Mouse (Mus musculus): ENCODE measurements around the gene Gp6. TPM values are rescaled to one million over a fixed set of nuclear protein-coding genes. Genes with fewer than 3 reads are reported as not detected.
"Not testable (repeated sequence)": the region's sequence is repeated elsewhere in the genome, so short reads cannot be mapped to it uniquely, and the experiment has no call there.

The Gp6 gene
- polyA plus RNA-seq, 1 experiment from 2014 or later, result 0.20 TPM

DNA sequence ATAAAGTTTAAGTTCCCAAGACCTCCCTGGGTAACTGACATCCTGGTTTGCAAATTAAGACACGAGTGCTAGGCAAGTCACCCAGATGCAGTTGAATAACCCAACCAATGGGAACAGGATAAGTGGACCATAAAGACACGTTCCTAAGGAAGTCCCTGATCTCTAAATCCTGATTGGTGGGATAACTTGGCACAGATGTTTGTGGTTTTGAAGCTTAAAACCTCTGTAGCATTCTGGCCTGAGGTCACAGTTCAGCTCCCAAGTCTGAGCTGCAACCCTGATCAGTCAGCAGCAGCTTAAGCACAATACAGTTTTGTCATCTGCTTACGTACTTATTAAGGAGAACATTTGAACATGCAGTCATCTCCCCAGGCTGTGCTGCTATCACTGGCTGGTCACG is 22.7 kb upstream of the Gp6 start:
- Histone ChIP-seq H3K4me2 (replicated peaks) (no peak overlapping the region), H3K9me3 (ENCODE audit: control insufficient read depth, low read length) (no peaks in the 10 kb centered on the region), H3K27ac (no peak overlapping the region), H3K4me3 (replicated peaks; ENCODE audit: low read length) (no peak overlapping the region), H3K27me3 (ENCODE audit: control insufficient read depth, insufficient read depth, low read length) (no peaks in the 10 kb centered on the region), H3K4me1 (replicated peaks; ENCODE audit: control insufficient read depth, insufficient read depth, low read length) (no peaks in the 10 kb centered on the region), H3K36me3 (replicated peaks; ENCODE audit: control insufficient read depth, insufficient read depth) (peaks cover 21% of the 10 kb centered on the region), H3K9ac (no peak overlapping the region)
- ATAC-seq (ENCODE audit: low FRiP score) (no peak), DNase-seq (ENCODE audit: low spot score) (no peak)
- WGBS, result 71% methylated on average over 4 of the region's 4 CpGs

DNA sequence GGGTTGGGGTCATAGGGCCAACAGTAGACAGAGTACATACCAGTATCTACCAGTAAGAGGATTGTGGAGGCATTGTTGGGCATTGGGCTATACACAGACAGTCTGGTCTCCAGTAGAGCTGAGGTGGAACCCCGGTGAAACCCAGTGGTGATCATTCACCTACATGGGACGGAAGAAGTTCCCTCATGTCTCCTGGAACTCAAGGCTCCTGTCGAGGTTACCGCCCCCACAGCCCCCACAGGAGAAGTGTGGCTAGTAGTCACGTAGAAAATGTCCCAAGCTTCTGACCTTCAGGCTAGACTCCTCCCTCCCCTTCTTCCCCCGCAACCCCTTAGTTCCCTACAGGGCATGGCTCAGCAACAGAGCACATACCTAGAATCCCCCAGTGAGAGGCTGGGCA is 22.1 kb upstream of the Gp6 start:
- Histone ChIP-seq H3K4me1 (replicated peaks; ENCODE audit: control insufficient read depth, insufficient read depth, low read length) (no peaks in the 10 kb centered on the region), H3K9ac (no peak overlapping the region), H3K4me3 (replicated peaks; ENCODE audit: low read length) (no peak overlapping the region), H3K4me2 (replicated peaks) (no peak overlapping the region), H3K27me3 (ENCODE audit: control insufficient read depth, insufficient read depth, low read length) (no peaks in the 10 kb centered on the region), H3K9me3 (ENCODE audit: control insufficient read depth, low read length) (no peaks in the 10 kb centered on the region), H3K36me3 (replicated peaks; ENCODE audit: control insufficient read depth, insufficient read depth) (peaks cover 15% of the 10 kb centered on the region), H3K27ac (no peak overlapping the region)
- 88% methylated on average over 6 of the region's 6 CpGs for WGBS
- ATAC-seq (ENCODE audit: low FRiP score) (no peak), DNase-seq (ENCODE audit: low spot score) (no peak)

DNA sequence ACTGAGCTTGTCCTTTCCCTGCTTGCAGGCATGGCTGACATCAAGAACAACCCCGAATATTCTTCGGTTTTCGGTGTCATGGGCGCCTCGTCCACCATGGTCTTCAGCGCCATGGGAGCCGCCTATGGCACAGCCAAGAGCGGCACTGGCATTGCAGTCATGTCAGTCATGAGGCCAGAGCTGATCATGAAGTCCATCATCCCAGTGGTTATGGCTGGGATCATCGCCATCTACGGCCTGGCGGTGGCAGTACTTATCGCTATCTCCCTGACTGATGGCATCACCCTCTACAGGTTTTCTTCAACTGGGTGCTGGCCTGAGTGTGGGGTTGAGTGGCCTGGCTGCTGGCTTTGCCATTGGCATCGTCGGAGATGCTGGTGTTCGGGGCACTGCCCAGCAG is 14.9 kb upstream of the Gp6 start:
- H3K27me3 ChIP-seq (ENCODE audit: control insufficient read depth, insufficient read depth, low read length); H3K4me1 ChIP-seq (replicated peaks; ENCODE audit: control insufficient read depth, insufficient read depth, low read length); H3K4me3 ChIP-seq (replicated peaks; ENCODE audit: low read length); H3K36me3 ChIP-seq (replicated peaks; ENCODE audit: control insufficient read depth, insufficient read depth); DNase-seq (ENCODE audit: low spot score); H3K9ac ChIP-seq; H3K9me3 ChIP-seq (ENCODE audit: control insufficient read depth, low read length); H3K4me2 ChIP-seq (replicated peaks); ATAC-seq (ENCODE audit: low FRiP score); H3K27ac ChIP-seq: not testable (repeated sequence)
- WGBS, result 97% methylated on average over 15 of the region's 15 CpGs

DNA sequence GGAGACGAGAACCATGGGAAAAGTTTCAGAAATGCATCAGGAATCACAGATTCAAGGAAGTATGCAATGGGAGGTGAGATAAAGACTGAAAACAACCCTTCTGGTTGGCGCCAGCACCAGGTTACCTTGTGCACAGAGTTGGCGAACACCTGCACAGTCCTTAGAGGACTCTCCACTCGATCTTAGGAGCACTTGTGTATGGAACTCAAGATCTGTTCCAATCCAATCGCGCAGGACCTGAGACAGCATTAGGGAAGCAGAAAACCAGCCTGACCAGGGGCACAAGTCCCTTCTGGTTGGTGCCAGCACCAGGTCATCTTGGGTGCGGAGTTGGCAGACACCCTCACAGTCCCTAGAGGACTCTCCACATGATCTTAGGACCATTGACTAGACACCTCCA is 24.0 kb downstream of the Gp6 start:
- ATAC-seq (ENCODE audit: low FRiP score) (no peak), DNase-seq (ENCODE audit: low spot score) (no peak)
- H3K4me3 ChIP-seq (replicated peaks; ENCODE audit: low read length), result no peak overlapping the region
- H3K9me3 ChIP-seq (ENCODE audit: control insufficient read depth, low read length), result no peaks in the 10 kb centered on the region
- no peak overlapping the region for H3K9ac ChIP-seq
- no peaks in the 10 kb centered on the region for H3K4me1 ChIP-seq (replicated peaks; ENCODE audit: control insufficient read depth, insufficient read depth, low read length)
- no peaks in the 10 kb centered on the region for H3K36me3 ChIP-seq (replicated peaks; ENCODE audit: control insufficient read depth, insufficient read depth)
- H3K4me2 ChIP-seq (replicated peaks), result no peak overlapping the region
- no peak overlapping the region for H3K27ac ChIP-seq
- H3K27me3 ChIP-seq (ENCODE audit: control insufficient read depth, insufficient read depth, low read length), result no peaks in the 10 kb centered on the region
- WGBS, result 88% methylated on average over 7 of the region's 7 CpGs

DNA sequence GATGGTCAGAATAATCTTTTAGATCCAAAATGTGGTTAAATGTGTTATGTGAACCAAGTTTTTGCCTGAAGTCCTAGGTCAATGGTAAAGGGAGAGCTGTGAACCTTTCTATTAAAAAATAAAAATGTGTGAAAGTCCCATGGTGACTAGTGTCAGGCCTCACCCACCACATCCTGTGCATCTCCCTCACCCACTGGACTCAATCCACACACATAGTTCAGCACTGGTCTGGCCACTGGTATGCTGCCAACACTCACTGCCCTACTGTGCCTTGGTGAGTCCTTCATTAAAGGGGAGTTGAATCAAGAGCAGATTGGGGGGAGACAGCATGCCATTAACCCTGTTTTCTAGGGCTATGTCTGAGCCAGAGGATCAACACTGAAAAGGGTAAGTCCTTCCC is 60.0 kb downstream of the Gp6 start, which contains the start of gene Ncr1:
Ncr1 (plus strand) TSS at position 216 of the 400 bp plus-strand sequence.
- Histone ChIP-seq H3K9ac (no peak within 1 kb of the TSS), H3K27ac (no peak within 1 kb of the TSS), H3K36me3 (replicated peaks; ENCODE audit: control insufficient read depth, insufficient read depth) (no peaks in the 10 kb centered on the region), H3K4me3 (replicated peaks; ENCODE audit: low read length) (no peak within 1 kb of the TSS), H3K4me2 (replicated peaks) (no peak within 1 kb of the TSS), H3K4me1 (replicated peaks; ENCODE audit: control insufficient read depth, insufficient read depth, low read length) (no peaks in the 10 kb centered on the region), H3K27me3 (ENCODE audit: control insufficient read depth, insufficient read depth, low read length) (no peaks in the 10 kb centered on the region), H3K9me3 (ENCODE audit: control insufficient read depth, low read length) (no peaks in the 10 kb centered on the region)
- no peak for ATAC-seq (ENCODE audit: low FRiP score)
- DNase-seq (ENCODE audit: low spot score), result no peak

DNA sequence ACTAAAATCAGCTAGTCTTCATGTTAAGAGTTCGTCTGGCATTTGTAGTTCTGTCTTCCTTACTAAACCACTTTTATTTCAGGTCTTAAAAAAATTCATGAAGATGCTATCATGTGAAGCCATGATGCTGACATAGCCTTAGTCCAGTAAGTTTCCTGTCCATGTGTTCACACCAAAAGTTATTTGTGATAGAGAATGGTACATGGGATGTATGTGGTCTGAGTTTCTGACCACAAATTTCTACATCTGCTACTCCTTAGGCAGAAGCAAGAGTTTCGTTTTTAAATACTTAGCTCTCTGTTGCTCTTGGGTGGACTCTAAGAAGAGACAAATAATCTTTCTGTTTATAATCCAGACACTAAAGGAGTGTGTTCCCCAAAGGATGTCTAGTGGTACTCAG is 74.2 kb downstream of the Gp6 start:
- Histone ChIP-seq H3K27ac (no peak overlapping the region), H3K36me3 (replicated peaks; ENCODE audit: control insufficient read depth, insufficient read depth) (no peaks in the 10 kb centered on the region), H3K9ac (no peak overlapping the region), H3K4me1 (replicated peaks; ENCODE audit: control insufficient read depth, insufficient read depth, low read length) (no peaks in the 10 kb centered on the region), H3K4me2 (replicated peaks) (no peak overlapping the region), H3K4me3 (replicated peaks; ENCODE audit: low read length) (no peak overlapping the region), H3K27me3 (ENCODE audit: control insufficient read depth, insufficient read depth, low read length) (no peaks in the 10 kb centered on the region), H3K9me3 (ENCODE audit: control insufficient read depth, low read length) (no peaks in the 10 kb centered on the region)
- 76% methylated on average over 2 of the region's 2 CpGs for WGBS
- no peak for DNase-seq (ENCODE audit: low spot score)
- ATAC-seq (ENCODE audit: low FRiP score), result no peak

Small RNAs within 50 kb of the gene (microRNA-seq; reads per million reads assigned to microRNA genes)
- gene Gm24605 (not detected), gene Gm24752 (not detected), gene Gm25349 (not detected)

Other genes with a start within 250 kb of the Gp6 start
- gene Leng9, start 247.4 kb downstream of the Gp6 start, polyA plus RNA-seq (2014; fragmentation: Nextera tagmentation; extraction: Ambion mirVana), result 3.1 and 3.7 TPM in 2 replicates
- 7.0 and 7.2 TPM in 2 replicates for gene Cdc42ep5, start 232.9 kb downstream of the Gp6 start, polyA plus RNA-seq (2014; fragmentation: Nextera tagmentation; extraction: Ambion mirVana)
- gene Lilra5, start 160.0 kb downstream of the Gp6 start, polyA plus RNA-seq (2014; fragmentation: Nextera tagmentation; extraction: Ambion mirVana), result 0.15 TPM in 1 of 2 replicates, not detected in the other
- gene Ncr1, start 60.0 kb downstream of the Gp6 start, polyA plus RNA-seq (2014; fragmentation: Nextera tagmentation; extraction: Ambion mirVana), result not detected in 2 replicates
- gene Rdh13, start 47.9 kb upstream of the Gp6 start, polyA plus RNA-seq (2014; fragmentation: Nextera tagmentation; extraction: Ambion mirVana), result 41.6 and 45.5 TPM in 2 replicates
- gene Eps8l1, start 62.9 kb upstream of the Gp6 start, polyA plus RNA-seq (2014; fragmentation: Nextera tagmentation; extraction: Ambion mirVana), result 6.6 and 7.3 TPM in 2 replicates
- 50.1 and 54.7 TPM in 2 replicates for gene Ppp1r12c, start 103.9 kb upstream of the Gp6 start, polyA plus RNA-seq (2014; fragmentation: Nextera tagmentation; extraction: Ambion mirVana)
- gene Tnnt1, start 118.6 kb upstream of the Gp6 start, polyA plus RNA-seq (2014; fragmentation: Nextera tagmentation; extraction: Ambion mirVana), result 1.8 and 3.9 TPM in 2 replicates
- gene Tnni3, start 126.5 kb upstream of the Gp6 start, polyA plus RNA-seq (2014; fragmentation: Nextera tagmentation; extraction: Ambion mirVana), result 0.36 and 0.46 TPM in 2 replicates
- 1.0 and 1.5 TPM in 2 replicates for gene Dnaaf3, start 134.7 kb upstream of the Gp6 start, polyA plus RNA-seq (2014; fragmentation: Nextera tagmentation; extraction: Ambion mirVana)
- 77.0 and 90.9 TPM in 2 replicates for gene Syt5, start 149.8 kb upstream of the Gp6 start, polyA plus RNA-seq (2014; fragmentation: Nextera tagmentation; extraction: Ambion mirVana)
- gene Ptprh, start 206.3 kb upstream of the Gp6 start, polyA plus RNA-seq (2014; fragmentation: Nextera tagmentation; extraction: Ambion mirVana), result 0.17 and 0.55 TPM in 2 replicates
- gene Tmem86b, start 233.7 kb upstream of the Gp6 start, polyA plus RNA-seq (2014; fragmentation: Nextera tagmentation; extraction: Ambion mirVana), result 2.0 and 2.7 TPM in 2 replicates